Mouse (Mus musculus) small intestine, adult 2 months (tissue): ENCODE data around the gene Mta2.

Experiments
- CTCF ChIP-seq: fragments of 200-500 bp; IDR thresholded peaks from 2 replicates; pipeline ENCODE4 v1.5.1; 2012; ENCODE audit warnings: low read depth, mild to moderate bottlenecking, control low read depth, inconsistent platforms, low read length, moderate library complexity, mixed read lengths; ENCODE audit not compliant: insufficient replicate concordance, insufficient read length; ENCODE audit errors: extremely low read depth
- POLR2A ChIP-seq: fragments of 200-500 bp; IDR thresholded peaks from 2 replicates; pipeline ENCODE4 v1.6.1; 2012; ENCODE audit warnings: low read depth, mild to moderate bottlenecking, control low read depth, inconsistent platforms, low read length, moderate library complexity

GRCm38 (mm10) chr19:8953135-8954039 lies 11.7 kb downstream of the Mta2 start, which contains the start of gene Tut1:
- TF ChIP-seq CTCF (peak; percentile 16; the same call in 1 of the 2 replicates), POLR2A (no peak)
